Mouse (Mus musculus) C2C12 (cell line): ENCODE results near the gene Optn. TPM values are rescaled to one million over a fixed set of nuclear protein-coding genes. Genes with fewer than 3 reads are reported as not detected.

Experiments
- H3K27me3 ChIP-seq: one replicate; pipeline ENCODE4 v1.6.1; 2011; ENCODE audit not compliant: control insufficient read depth, insufficient read depth, insufficient read length
- H3K36me3 ChIP-seq: one replicate; pipeline ENCODE4 v1.6.1; 2011; ENCODE audit not compliant: control insufficient read depth, insufficient read depth
- H3K4me3 ChIP-seq: one replicate; pipeline ENCODE4 v1.5.1; 2011; ENCODE audit warnings: mild to moderate bottlenecking, control low read depth; ENCODE audit not compliant: poor library complexity, insufficient read depth, severe bottlenecking
- H3K79me2 ChIP-seq: one replicate; pipeline ENCODE4 v1.6.1; 2011; ENCODE audit not compliant: control insufficient read depth, insufficient read depth
- H3K79me3 ChIP-seq: one replicate; pipeline ENCODE4 v1.6.1; 2011; ENCODE audit warnings: low read depth, control low read depth
- H3ac ChIP-seq: one replicate; pipeline ENCODE3; 2011; ENCODE audit warnings: low read depth; ENCODE audit not compliant: control insufficient read depth, insufficient read length
- CEBPB ChIP-seq: IDR thresholded peaks from one replicate; pipeline ENCODE4 v1.6.1; 2011; ENCODE audit warnings: low read depth, mild to moderate bottlenecking, control low read depth, moderate library complexity
- CTCF ChIP-seq: IDR thresholded peaks from one replicate; pipeline ENCODE4 v1.5.1; 2011; ENCODE audit not compliant: control insufficient read depth, insufficient read depth, insufficient read length
- FOSL1 ChIP-seq: IDR thresholded peaks from one replicate; pipeline ENCODE4 v1.8.0; 2011; ENCODE audit warnings: mild to moderate bottlenecking, low read length; ENCODE audit not compliant: poor library complexity, insufficient read depth, severe bottlenecking
- MAX ChIP-seq: IDR thresholded peaks from one replicate; pipeline ENCODE4 v1.6.1; 2011; ENCODE audit warnings: mild to moderate bottlenecking, control low read depth
- MYOD1 ChIP-seq: IDR thresholded peaks from one replicate; pipeline ENCODE4 v1.6.1; 2011; ENCODE audit warnings: low read depth; ENCODE audit not compliant: control insufficient read depth, insufficient read length
- MYOG ChIP-seq: IDR thresholded peaks from one replicate; pipeline ENCODE4 v1.6.1; 2011; ENCODE audit not compliant: control insufficient read depth, insufficient read length; ENCODE audit errors: extremely low read depth
- USF1 ChIP-seq: IDR thresholded peaks from one replicate; pipeline ENCODE4 v1.6.1; 2011; ENCODE audit warnings: low read depth, mild to moderate bottlenecking, control low read depth, moderate library complexity
- long read RNA-seq, 2 experiments: library from polyadenylated mRNA; unstranded; transcript quantifications; one replicate each; pipeline ENCODE4 v2.0.0; 2019 to 2020
- polyA plus RNA-seq: library from polyadenylated mRNA; unstranded; fragments of >200 nt; fragmentation: generic; extraction: Trizol; gene quantifications from one replicate; pipeline ENCODE4 v1.2.1, GENCODE M21; 2012; ENCODE audit warnings: missing spikeins

The Optn gene
- 7.4 TPM for polyA plus RNA-seq
- long read RNA-seq, experiment 1, transcript Optn-202 (14 exons, 2,614 nt), result major isoform, 15 of 22 reads
- long read RNA-seq, experiment 1, partial matches to known transcripts, result 3 of 22 reads
- long read RNA-seq, experiment 1, other reads (novel, unspliced or antisense), result 4 of 22 reads
- long read RNA-seq, experiment 2, transcript Optn-202 (14 exons, 2,614 nt), result major isoform, 160 of 258 reads
- long read RNA-seq, experiment 2, transcript Optn-201 (15 exons, 2,411 nt), result minor isoform, 20 of 258 reads
- long read RNA-seq, experiment 2, partial matches to known transcripts, result 11 of 258 reads
- long read RNA-seq, experiment 2, other reads (novel, unspliced or antisense), result 67 of 258 reads

- H3K79me2 ChIP-seq, result peaks cover 21% of the 10 kb centered on the region
- TF ChIP-seq CEBPB (peak; percentile 44), MYOD1 (no peak)
Observed at GRCm38 (mm10) chr2:5063299-5064205, at the start of gene Optn. Optn (minus strand) TSS chr2:5064051.

GRCm38 (mm10) chr2:5112785-5113291, 49.0 kb upstream of the Optn start:
- Histone ChIP-seq H3K79me3 (no peaks in the 10 kb centered on the region), H3K79me2 (no peaks in the 10 kb centered on the region), H3K27me3 (no peaks in the 10 kb centered on the region), H3K4me3 (no peak overlapping the region), H3K36me3 (no peaks in the 10 kb centered on the region), H3ac (no peak overlapping the region)
- TF ChIP-seq MYOG (no peak), USF1 (no peak), CTCF (no peak), MYOD1 (no peak), MAX (no peak), FOSL1 (no peak), CEBPB (no peak)

More at GRCm38 (mm10) chr2:5063299-5064205, at the start of gene Optn:
- no peaks in the 10 kb centered on the region for H3K36me3 ChIP-seq
- H3ac ChIP-seq, result peak within 1 kb of the TSS; percentile 81
- H3K79me3 ChIP-seq, result peaks cover 2% of the 10 kb centered on the region
- no peaks in the 10 kb centered on the region for H3K27me3 ChIP-seq
- peak within 1 kb of the TSS; percentile 44 for H3K4me3 ChIP-seq

DNA sequence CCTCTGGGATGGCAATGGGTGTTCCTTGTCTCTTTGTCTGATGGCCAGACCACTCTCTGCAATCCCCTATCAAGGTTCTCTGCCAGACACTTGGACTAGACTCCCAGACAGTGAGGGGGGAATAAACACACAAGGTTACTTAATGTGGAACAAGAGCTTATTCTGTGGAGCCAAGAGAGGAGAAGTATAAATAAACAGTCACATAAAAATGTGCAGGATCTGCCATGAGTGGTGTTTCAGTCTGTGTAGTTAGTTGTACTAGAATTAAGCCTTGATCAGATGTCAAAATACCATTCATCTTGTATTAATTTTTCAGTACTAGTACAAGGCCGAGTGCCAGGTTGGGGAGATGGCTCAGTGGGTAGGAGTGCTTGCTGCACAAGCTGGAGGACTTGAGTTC, 39.0 kb upstream of the Optn start:
- H3K27me3 ChIP-seq, result no peaks in the 10 kb centered on the region
- no peak overlapping the region for H3ac ChIP-seq
- H3K4me3 ChIP-seq, result no peak overlapping the region
- H3K36me3 ChIP-seq, result no peaks in the 10 kb centered on the region
- TF ChIP-seq MYOG (no peak), MYOD1 (no peak), MAX (no peak), CTCF (no peak)
- H3K79me2 ChIP-seq, result no peaks in the 10 kb centered on the region
- no peaks in the 10 kb centered on the region for H3K79me3 ChIP-seq

- no peaks in the 10 kb centered on the region for H3K79me2 ChIP-seq
- no peak overlapping the region for H3K4me3 ChIP-seq
- no peak for TF ChIP-seq CEBPB
- TF ChIP-seq MYOG, result no peak
- no peak for TF ChIP-seq MYOD1
- no peak for TF ChIP-seq CTCF
- no peak for TF ChIP-seq FOSL1
- TF ChIP-seq MAX, result no peak
- TF ChIP-seq USF1, result no peak
- H3K79me3 ChIP-seq, result no peaks in the 10 kb centered on the region
- no peak overlapping the region for H3ac ChIP-seq
- no peaks in the 10 kb centered on the region for H3K27me3 ChIP-seq
- no peaks in the 10 kb centered on the region for H3K36me3 ChIP-seq
Observed at GRCm38 (mm10) chr2:5101743-5102245, 37.9 kb upstream of the Optn start.

GRCm38 (mm10) chr2:5099176-5099575, 35.3 kb upstream of the Optn start:
- Histone ChIP-seq H3ac (no peak overlapping the region), H3K79me2 (no peaks in the 10 kb centered on the region), H3K79me3 (no peaks in the 10 kb centered on the region), H3K36me3 (no peaks in the 10 kb centered on the region), H3K27me3 (no peaks in the 10 kb centered on the region), H3K4me3 (no peak overlapping the region)
- TF ChIP-seq CTCF (no peak), MAX (no peak), USF1 (no peak), CEBPB (no peak), MYOG (no peak), FOSL1 (no peak), MYOD1 (no peak)
